Mouse (Mus musculus) forebrain, embryonic 13.5 days (tissue): Measurements from ENCODE around the gene Plekhb1. TPM values are rescaled to one million over a fixed set of nuclear protein-coding genes. Genes with fewer than 3 reads are reported as not detected.

Experiments
- ATAC-seq: fragments of 200-750 bp; cut with Nextera tagmentation; 2 replicates; pipeline ENCODE4 v1.8.0; 2017
- H3K27ac ChIP-seq: fragments of 300-500 bp; sonication (generic); 2 replicates; pipeline ENCODE4 v1.5.1; 2015; ENCODE audit warnings: inconsistent platforms, mild to moderate bottlenecking, moderate library complexity
- H3K27me3 ChIP-seq: fragments of 300-500 bp; sonication (generic); 2 replicates; pipeline ENCODE4 v1.6.1; 2015; ENCODE audit warnings: mild to moderate bottlenecking, inconsistent platforms
- H3K36me3 ChIP-seq: fragments of 300-500 bp; sonication (generic); 2 replicates; pipeline ENCODE4 v1.6.1; 2015; ENCODE audit warnings: mild to moderate bottlenecking, inconsistent platforms; ENCODE audit not compliant: poor library complexity, severe bottlenecking
- H3K4me1 ChIP-seq: fragments of 300-500 bp; sonication (generic); 2 replicates; pipeline ENCODE4 v1.6.1; 2015; ENCODE audit warnings: inconsistent platforms
- H3K4me2 ChIP-seq: fragments of 300-500 bp; sonication (generic); 2 replicates; pipeline ENCODE4 v1.6.1; 2015; ENCODE audit warnings: inconsistent platforms, mild to moderate bottlenecking, moderate library complexity
- H3K4me3 ChIP-seq: fragments of 300-500 bp; sonication (generic); 2 replicates; pipeline ENCODE4 v1.5.1; 2015; ENCODE audit warnings: mild to moderate bottlenecking, inconsistent platforms
- H3K9ac ChIP-seq: fragments of 300-500 bp; sonication (generic); 2 replicates; pipeline ENCODE4 v1.6.1; 2015; ENCODE audit warnings: mild to moderate bottlenecking, inconsistent platforms
- H3K9me3 ChIP-seq: fragments of 300-500 bp; sonication (generic); replicated peaks from 2 replicates; pipeline ENCODE4 v1.6.1; 2016; ENCODE audit warnings: inconsistent platforms
- WGBS: fragments of 180-500 bp; shearing (Covaris S2); methylation state at CpG from one replicate; pipeline ENCODE4 v1.1.7; 2015; 5-methylcytosine and 5-hydroxymethylcytosine counted together
- polyA plus RNA-seq: library from polyadenylated mRNA; unstranded; fragments of >200 nt; fragmentation: Nextera tagmentation; extraction: Ambion mirVana; gene quantifications from 2 replicates; pipeline ENCODE4 v1.2.1, GENCODE M21; 2015

Gene Plekhb1
- polyA plus RNA-seq, 1 experiment from 2014 or later: 3.9 TPM

GRCm38 (mm10) chr7:100608130-100608741 is 54.0 kb downstream of the Plekhb1 start, which contains the start of gene Mrpl48:
Gene Mrpl48, minus strand, starts transcription at chr7:100608301.
- Histone ChIP-seq H3K4me3 (peak within 1 kb of the TSS; percentile 88), H3K36me3 (no peaks in the 10 kb centered on the region), H3K4me2 (peak within 1 kb of the TSS; percentile 79), H3K27me3 (no peaks in the 10 kb centered on the region), H3K27ac (peak within 1 kb of the TSS; percentile 100), H3K9me3 (no peaks in the 10 kb centered on the region), H3K4me1 (peaks cover 21% of the 10 kb centered on the region), H3K9ac (peak within 1 kb of the TSS; percentile 99)
- under 1% methylated on average over 42 of the region's 43 CpGs for WGBS
- peak; percentile 29 for ATAC-seq

DNA sequence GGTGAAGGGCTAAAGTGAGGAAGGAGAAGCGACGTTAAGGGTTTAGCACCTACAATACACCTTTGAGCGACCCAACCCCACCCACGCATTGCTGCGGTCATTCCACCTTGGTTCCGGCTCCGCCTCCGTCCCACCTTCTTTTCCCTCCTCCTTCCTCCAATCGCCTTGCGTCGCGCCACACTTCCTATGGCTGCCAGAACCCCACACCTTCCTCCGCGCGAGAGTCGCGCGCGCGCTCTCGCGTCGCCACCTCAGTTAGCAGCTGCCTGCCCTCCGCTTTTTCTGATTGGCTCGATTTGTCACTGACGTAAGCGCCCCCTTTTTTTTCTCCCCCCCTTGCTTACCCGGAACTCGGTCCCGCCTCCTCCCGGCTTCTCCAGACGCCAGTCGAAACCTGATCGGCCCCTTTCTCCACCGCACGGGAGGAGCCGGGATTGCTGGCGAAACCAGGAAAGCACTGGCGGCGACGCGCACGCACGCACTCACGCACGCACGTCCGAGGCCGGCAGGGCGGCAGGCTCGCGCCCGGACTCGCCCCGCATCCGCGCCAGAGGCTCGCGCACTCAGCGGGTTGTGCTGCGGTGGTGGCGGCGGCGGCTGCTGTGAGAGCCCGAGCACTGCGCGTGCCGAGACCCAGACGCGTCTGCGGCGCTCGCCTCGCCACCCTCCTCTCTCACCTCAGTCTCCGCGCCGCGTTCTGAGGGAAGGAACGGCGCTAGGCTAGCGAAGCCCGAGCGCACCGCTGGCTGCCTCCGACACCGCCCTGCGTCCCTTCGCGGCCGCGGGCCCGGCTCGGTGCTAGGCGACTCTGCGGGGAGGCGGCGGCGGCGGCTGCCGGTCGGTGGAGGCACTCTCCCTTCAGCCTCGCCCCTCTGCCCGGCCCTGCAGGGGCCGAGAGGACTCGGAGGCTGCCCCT is 54.7 kb downstream of the Plekhb1 start, which contains the start of gene Rab6a:
Gene Rab6a, plus strand, starts transcription at position 197 of the 916 bp plus-strand sequence.
- H3K27me3 ChIP-seq: no peaks in the 10 kb centered on the region
- H3K4me1 ChIP-seq: peaks cover 21% of the 10 kb centered on the region
- peak within 1 kb of the TSS; percentile 100 for H3K27ac ChIP-seq
- H3K9ac ChIP-seq: peak within 1 kb of the TSS; percentile 99
- under 1% methylated on average over 98 of the region's 105 CpGs for WGBS
- peak; percentile 98 for ATAC-seq
- H3K4me3 ChIP-seq: peak within 1 kb of the TSS; percentile 88
- no peaks in the 10 kb centered on the region for H3K9me3 ChIP-seq
- peak within 1 kb of the TSS; percentile 79 for H3K4me2 ChIP-seq
- H3K36me3 ChIP-seq: no peaks in the 10 kb centered on the region

- 89% methylated on average over 5 of the region's 5 CpGs for WGBS
These were observed 62.0 kb downstream of the Plekhb1 start for GRCm38 (mm10) chr7:100600211-100600610.

GRCm38 (mm10) chr7:100593349-100593748 is 68.9 kb downstream of the Plekhb1 start:
- Histone ChIP-seq H3K4me2 (no peak overlapping the region), H3K9ac (no peak overlapping the region), H3K4me1 (no peaks in the 10 kb centered on the region), H3K9me3 (no peaks in the 10 kb centered on the region), H3K36me3 (no peaks in the 10 kb centered on the region), H3K27ac (no peak overlapping the region), H3K27me3 (no peaks in the 10 kb centered on the region), H3K4me3 (no peak overlapping the region)
- no peak for ATAC-seq

More at GRCm38 (mm10) chr7:100600211-100600610, 62.0 kb downstream of the Plekhb1 start:
- Histone ChIP-seq H3K27ac (no peak overlapping the region), H3K4me2 (no peak overlapping the region), H3K4me1 (no peaks in the 10 kb centered on the region), H3K36me3 (no peaks in the 10 kb centered on the region), H3K9ac (no peak overlapping the region), H3K4me3 (no peak overlapping the region), H3K27me3 (0 out of 2 replicates have a peak, but pooled peaks cover 3% of the 10 kb centered on the region), H3K9me3 (no peaks in the 10 kb centered on the region)
- no peak for ATAC-seq

Other genes with a start within 250 kb of the Plekhb1 start
- gene Ucp3, start 189.4 kb downstream of the Plekhb1 start, polyA plus RNA-seq: not detected in 2 replicates
- gene Ucp2, start 169.1 kb downstream of the Plekhb1 start, polyA plus RNA-seq: 43.9 and 46.0 TPM in 2 replicates
- gene Dnajb13, start 147.5 kb downstream of the Plekhb1 start, polyA plus RNA-seq: 2.1 and 3.7 TPM in 2 replicates
- 17.0 TPM in 2 replicates for gene Coa4, start 125.3 kb downstream of the Plekhb1 start, polyA plus RNA-seq
- 147 and 152 TPM in 2 replicates for gene Rab6a, start 55.0 kb downstream of the Plekhb1 start, polyA plus RNA-seq
- gene Mrpl48, start 54.1 kb downstream of the Plekhb1 start, polyA plus RNA-seq: 67.6 and 69.9 TPM in 2 replicates
- gene Fam168a, start 44.2 kb upstream of the Plekhb1 start, polyA plus RNA-seq: 80.0 and 85.9 TPM in 2 replicates
- gene Relt, start 201.0 kb upstream of the Plekhb1 start, polyA plus RNA-seq: 2.4 and 3.1 TPM in 2 replicates